Mouse (Mus musculus): Measurements from ENCODE around the gene Mfng.

DNA sequence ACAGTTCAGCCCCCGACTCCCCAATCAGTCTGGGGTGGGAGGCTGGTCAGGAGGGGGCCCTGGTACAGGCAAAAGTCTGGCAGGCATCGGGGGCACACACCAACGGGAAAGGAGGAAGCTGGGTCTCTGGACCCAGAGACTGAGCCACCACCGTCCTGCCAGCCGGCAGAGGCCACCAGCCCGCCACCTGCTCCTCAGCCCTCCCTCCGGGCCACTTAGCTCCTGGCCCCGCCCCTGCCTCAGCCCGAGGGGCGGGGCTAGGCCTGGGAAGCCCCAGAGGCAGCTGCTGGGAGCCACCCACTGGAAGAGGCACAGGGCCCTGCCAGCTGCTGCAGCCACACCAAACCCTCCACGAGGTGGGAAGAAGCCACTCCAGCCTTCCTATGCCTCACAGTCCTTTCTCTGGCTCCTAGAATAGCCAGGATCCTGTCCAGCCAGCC lies at the start of gene Mfng:
- TF ChIP-seq POLR2A (IDR thresholded peaks at IDR 0.05; ENCODE audit: borderline replicate concordance, extremely low read depth, low read depth, low read length) (peak; percentile 89), CTCF (IDR thresholded peaks at IDR 0.05; ENCODE audit: insufficient read depth, low read length) (no peak)

Data from lung, adult 2 months (tissue).